Mouse (Mus musculus): ENCODE results near the gene Uqcc2. TPM values are rescaled to one million over a fixed set of nuclear protein-coding genes. Genes with fewer than 3 reads are reported as not detected.
A peak's percentile ranks its signal among the peaks of the same experiment; 100 is the strongest.

The Uqcc2 gene
- polyA plus RNA-seq, 1 experiment = 330 TPM

GRCm38 (mm10) chr17:27139304-27139703 is 5.6 kb upstream of the Uqcc2 start:
- DNase-seq = no peak
- Histone ChIP-seq H3K27ac (ENCODE audit: insufficient read depth, low read length) (no peak overlapping the region), H3K27me3 (ENCODE audit: control insufficient read depth, insufficient read depth, low read length) (no peaks in the 10 kb centered on the region), H3K4me3 (replicated peaks; ENCODE audit: insufficient read depth, low read depth, low read length) (no peak overlapping the region), H3K4me1 (ENCODE audit: control insufficient read depth, insufficient read depth, low read length) (no peaks in the 10 kb centered on the region; the same call in 1 of the 2 replicates)
- WGBS = 76% methylated on average over 7 of the region's 7 CpGs
- TF ChIP-seq CTCF (IDR thresholded peaks at IDR 0.05; ENCODE audit: borderline replicate concordance, insufficient read depth, low read depth, low read length) (no peak), POLR2A (IDR thresholded peaks at IDR 0.05; ENCODE audit: borderline replicate concordance, insufficient read depth, low read length) (no peak)

DNA sequence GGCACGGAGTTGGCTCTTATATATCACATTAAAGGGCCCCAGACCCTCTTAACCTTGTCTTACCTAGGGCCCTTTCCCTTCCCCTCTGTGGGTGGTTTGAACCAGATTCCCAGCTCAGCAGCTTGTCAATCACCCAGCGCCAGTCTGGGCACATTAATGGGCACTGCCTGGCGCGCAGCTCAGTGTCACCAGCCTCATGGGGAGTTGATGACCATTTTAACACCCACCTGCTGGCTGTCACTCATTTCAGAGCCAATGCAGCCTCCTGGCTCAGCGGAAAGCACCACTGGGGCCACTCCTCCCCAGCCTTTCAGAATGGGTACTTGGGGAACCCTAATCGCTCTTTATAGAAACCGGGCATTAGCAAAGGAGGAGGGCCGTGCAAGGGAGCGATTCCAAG is 4.7 kb upstream of the Uqcc2 start:
- TF ChIP-seq POLR2A (IDR thresholded peaks at IDR 0.05; ENCODE audit: borderline replicate concordance, insufficient read depth, low read length) (no peak), CTCF (IDR thresholded peaks at IDR 0.05; ENCODE audit: borderline replicate concordance, insufficient read depth, low read depth, low read length) (no peak)
- H3K27me3 ChIP-seq (ENCODE audit: control insufficient read depth, insufficient read depth, low read length) = no peaks in the 10 kb centered on the region
- no peak for DNase-seq
- no peak overlapping the region for H3K4me3 ChIP-seq (replicated peaks; ENCODE audit: insufficient read depth, low read depth, low read length)
- H3K27ac ChIP-seq (ENCODE audit: insufficient read depth, low read length) = no peak overlapping the region
- 52% methylated on average over 9 of the region's 9 CpGs for WGBS
- H3K4me1 ChIP-seq (ENCODE audit: control insufficient read depth, insufficient read depth, low read length) = no peaks in the 10 kb centered on the region; the same call in 1 of the 2 replicates

DNA sequence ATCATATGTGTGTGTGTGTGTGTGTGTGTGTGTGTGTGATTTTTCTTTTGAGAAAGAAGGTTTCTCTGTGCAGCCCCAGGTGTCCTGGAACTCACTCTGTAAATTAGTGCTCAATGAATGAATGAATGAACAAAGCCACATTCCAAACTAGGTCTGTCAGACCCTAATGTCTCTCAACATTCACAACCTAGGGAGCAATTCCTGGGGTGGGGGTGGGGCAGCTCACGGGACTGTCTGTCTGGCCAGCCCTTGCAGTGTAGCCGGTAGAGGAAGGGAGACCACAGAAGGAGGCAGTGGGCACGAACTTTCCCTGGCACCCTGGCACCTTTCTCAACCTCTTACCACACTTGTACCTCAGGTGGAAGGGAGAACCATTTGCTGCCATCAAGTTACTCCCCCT is 999 bp upstream of the Uqcc2 start:
- peaks cover 30% of the 10 kb centered on the region for H3K4me1 ChIP-seq (ENCODE audit: control insufficient read depth, insufficient read depth, low read length)

GRCm38 (mm10) chr17:27134187-27134586 is 471 bp upstream of the Uqcc2 start:
- Histone ChIP-seq H3K27me3 (ENCODE audit: control insufficient read depth, insufficient read depth, low read length) (no peaks in the 10 kb centered on the region), H3K27ac (ENCODE audit: insufficient read depth, low read length) (peak overlapping the region; percentile 25; the same call in 1 of the 2 replicates), H3K4me1 (ENCODE audit: control insufficient read depth, insufficient read depth, low read length) (peaks cover 35% of the 10 kb centered on the region), H3K4me3 (replicated peaks; ENCODE audit: insufficient read depth, low read depth, low read length) (peak overlapping the region; percentile 14)
- DNase-seq = no peak
- no peak for TF ChIP-seq CTCF (IDR thresholded peaks at IDR 0.05; ENCODE audit: borderline replicate concordance, insufficient read depth, low read depth, low read length)
- TF ChIP-seq POLR2A (IDR thresholded peaks at IDR 0.05; ENCODE audit: borderline replicate concordance, insufficient read depth, low read length) = no peak
- WGBS = 22% methylated on average over 6 of the region's 9 CpGs

More for the DNA sequence above, 999 bp upstream of the Uqcc2 start:
- DNase-seq = no peak
- Histone ChIP-seq H3K4me3 (replicated peaks; ENCODE audit: insufficient read depth, low read depth, low read length) (no peak overlapping the region), H3K27ac (ENCODE audit: insufficient read depth, low read length) (no peak overlapping the region), H3K27me3 (ENCODE audit: control insufficient read depth, insufficient read depth, low read length) (no peaks in the 10 kb centered on the region)
- WGBS = 61% methylated on average over 3 of the region's 3 CpGs
- TF ChIP-seq POLR2A (IDR thresholded peaks at IDR 0.05; ENCODE audit: borderline replicate concordance, insufficient read depth, low read length) (no peak), CTCF (IDR thresholded peaks at IDR 0.05; ENCODE audit: borderline replicate concordance, insufficient read depth, low read depth, low read length) (no peak)

DNA sequence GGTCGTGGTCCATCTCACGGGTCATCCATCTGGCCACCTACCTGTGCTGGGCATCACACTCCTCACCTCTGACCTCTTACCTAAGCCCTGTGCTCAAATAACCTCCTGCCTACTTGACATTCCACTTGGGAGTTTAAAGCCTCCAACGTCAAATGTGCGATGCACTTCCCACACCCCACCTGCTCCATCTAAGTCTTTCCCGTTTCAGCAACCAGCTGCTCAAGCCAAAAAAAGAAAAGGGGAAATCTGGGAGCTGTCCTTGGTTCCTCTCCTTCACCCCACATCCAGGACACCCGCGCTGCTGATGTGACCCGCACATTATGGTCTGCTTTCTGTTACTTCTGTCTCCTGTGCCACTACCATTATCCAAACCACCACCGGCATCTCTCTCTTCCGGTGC is 1.5 kb downstream of the Uqcc2 start:
- Histone ChIP-seq H3K27me3 (ENCODE audit: control insufficient read depth, insufficient read depth, low read length) (no peaks in the 10 kb centered on the region), H3K4me1 (ENCODE audit: control insufficient read depth, insufficient read depth, low read length) (peaks cover 40% of the 10 kb centered on the region), H3K4me3 (replicated peaks; ENCODE audit: insufficient read depth, low read depth, low read length) (no peak overlapping the region), H3K27ac (ENCODE audit: insufficient read depth, low read length) (no peak overlapping the region)
- no peak for TF ChIP-seq POLR2A (IDR thresholded peaks at IDR 0.05; ENCODE audit: borderline replicate concordance, insufficient read depth, low read length)
- no peak for TF ChIP-seq CTCF (IDR thresholded peaks at IDR 0.05; ENCODE audit: borderline replicate concordance, insufficient read depth, low read depth, low read length)
- WGBS = 83% methylated on average over 10 of the region's 10 CpGs
- DNase-seq = no peak

GRCm38 (mm10) chr17:27131240-27131665 is 2.5 kb downstream of the Uqcc2 start:
- no peaks in the 10 kb centered on the region for H3K27me3 ChIP-seq (ENCODE audit: control insufficient read depth, insufficient read depth, low read length)
- 71% methylated on average over 10 of the region's 10 CpGs for WGBS
- peaks cover 42% of the 10 kb centered on the region for H3K4me1 ChIP-seq (ENCODE audit: control insufficient read depth, insufficient read depth, low read length)
- TF ChIP-seq POLR2A (IDR thresholded peaks at IDR 0.05; ENCODE audit: borderline replicate concordance, insufficient read depth, low read length) (no peak), CTCF (IDR thresholded peaks at IDR 0.05; ENCODE audit: borderline replicate concordance, insufficient read depth, low read depth, low read length) (no peak)
- no peak overlapping the region for H3K4me3 ChIP-seq (replicated peaks; ENCODE audit: insufficient read depth, low read depth, low read length)
- H3K27ac ChIP-seq (ENCODE audit: insufficient read depth, low read length) = no peak overlapping the region
- no peak for DNase-seq

- H3K27ac ChIP-seq (ENCODE audit: insufficient read depth, low read length) = no peak overlapping the region
- no peak for DNase-seq
- H3K4me3 ChIP-seq (replicated peaks; ENCODE audit: insufficient read depth, low read depth, low read length) = no peak overlapping the region
- 65% methylated on average over 9 of the region's 9 CpGs for WGBS
- peaks cover 48% of the 10 kb centered on the region for H3K4me1 ChIP-seq (ENCODE audit: control insufficient read depth, insufficient read depth, low read length)
- TF ChIP-seq POLR2A (IDR thresholded peaks at IDR 0.05; ENCODE audit: borderline replicate concordance, insufficient read depth, low read length) = no peak
- no peak for TF ChIP-seq CTCF (IDR thresholded peaks at IDR 0.05; ENCODE audit: borderline replicate concordance, insufficient read depth, low read depth, low read length)
- H3K27me3 ChIP-seq (ENCODE audit: control insufficient read depth, insufficient read depth, low read length) = no peaks in the 10 kb centered on the region
Observed at GRCm38 (mm10) chr17:27130246-27130645, 3.5 kb downstream of the Uqcc2 start.

- Histone ChIP-seq H3K27me3 (ENCODE audit: control insufficient read depth, insufficient read depth, low read length) (no peaks in the 10 kb centered on the region), H3K27ac (ENCODE audit: insufficient read depth, low read length) (no peak overlapping the region), H3K4me1 (ENCODE audit: control insufficient read depth, insufficient read depth, low read length) (peaks cover 52% of the 10 kb centered on the region), H3K4me3 (replicated peaks; ENCODE audit: insufficient read depth, low read depth, low read length) (no peak overlapping the region)
- TF ChIP-seq POLR2A (IDR thresholded peaks at IDR 0.05; ENCODE audit: borderline replicate concordance, insufficient read depth, low read length) = no peak
- no peak for TF ChIP-seq CTCF (IDR thresholded peaks at IDR 0.05; ENCODE audit: borderline replicate concordance, insufficient read depth, low read depth, low read length)
- 68% methylated on average over 7 of the region's 7 CpGs for WGBS
- no peak for DNase-seq
Observed at GRCm38 (mm10) chr17:27129819-27130218, 3.9 kb downstream of the Uqcc2 start.
